Mouse (Mus musculus) kidney, postnatal 0 days (tissue): ENCODE measurements around the gene Tspan2. TPM values are rescaled to one million over a fixed set of nuclear protein-coding genes. Genes with fewer than 3 reads are reported as not detected.

ENCODE experiments used
- ATAC-seq: fragments of 200-750 bp; cut with Nextera tagmentation; replicated peaks from 2 replicates; pipeline ENCODE4 v1.8.0; 2017; ENCODE audit warnings: low read depth, moderate number of reproducible peaks, moderate TSS enrichment, moderate library complexity; ENCODE audit not compliant: low FRiP score
- DNase-seq: peaks from one replicate; pipeline ENCODE4 v3.0.0-alpha.2; 2016; ENCODE audit warnings: low spot score
- H3K27ac ChIP-seq: fragments of 300-500 bp; sonication (generic); 2 replicates; pipeline ENCODE4 v1.5.1; 2014; ENCODE audit warnings: mild to moderate bottlenecking
- H3K27me3 ChIP-seq: fragments of 300-500 bp; sonication (generic); 2 replicates; pipeline ENCODE4 v1.6.1; 2014; ENCODE audit warnings: low read length, mixed read lengths; ENCODE audit not compliant: insufficient read depth
- H3K36me3 ChIP-seq: fragments of 300-500 bp; sonication (generic); 2 replicates; pipeline ENCODE4 v1.6.1; 2014; ENCODE audit warnings: low read length, mixed read lengths; ENCODE audit not compliant: insufficient read depth
- H3K4me1 ChIP-seq: fragments of 300-500 bp; sonication (generic); replicated peaks from 2 replicates; pipeline ENCODE4 v1.6.1; 2014; ENCODE audit warnings: antibody characterized with exemption, low read length, mixed read lengths; ENCODE audit not compliant: insufficient read depth
- H3K4me2 ChIP-seq: fragments of 300-500 bp; sonication (generic); 2 replicates; pipeline ENCODE4 v1.6.1; 2014; ENCODE audit warnings: mild to moderate bottlenecking, low read length, moderate library complexity, mixed read lengths
- H3K4me3 ChIP-seq: fragments of 300-500 bp; sonication (generic); replicated peaks from 2 replicates; pipeline ENCODE4 v1.5.1; 2014; ENCODE audit warnings: low read depth, low read length
- H3K9ac ChIP-seq: fragments of 300-500 bp; sonication (generic); 2 replicates; pipeline ENCODE4 v1.6.1; 2014; ENCODE audit warnings: low read depth, low read length
- H3K9me3 ChIP-seq: fragments of 300-500 bp; sonication (generic); replicated peaks from 2 replicates; pipeline ENCODE4 v1.6.1; 2016; ENCODE audit warnings: low read length, inconsistent platforms, mixed read lengths
- CTCF ChIP-seq: IDR thresholded peaks from 2 replicates; pipeline ENCODE4 v1.5.1; 2016; ENCODE audit warnings: antibody characterized with exemption, low read depth, mild to moderate bottlenecking, moderate library complexity
- WGBS: fragments of 180-500 bp; shearing (Covaris S2); extraction: QIAGEN DNeasy Blood & Tissue Kit; methylation state at CpG from one replicate; pipeline ENCODE4 v1.1.7; 2014; 5-methylcytosine and 5-hydroxymethylcytosine counted together
- polyA plus RNA-seq: library from polyadenylated mRNA; unstranded; fragments of >200 nt; fragmentation: Nextera tagmentation; extraction: Ambion mirVana; gene quantifications from 2 replicates; pipeline ENCODE4 v1.2.1, GENCODE M21; 2015

The Tspan2 gene
- polyA plus RNA-seq, 1 experiment from 2014 or later = 8.9 TPM

GRCm38 (mm10) chr3:102744657-102745056 is 10.3 kb downstream of the Tspan2 start:
- Histone ChIP-seq H3K4me1 (0 out of 2 replicates have a peak, but pooled peaks cover 4% of the 10 kb centered on the region), H3K4me3 (no peak overlapping the region), H3K4me2 (no peak overlapping the region), H3K36me3 (no peaks in the 10 kb centered on the region), H3K27me3 (no peaks in the 10 kb centered on the region), H3K9ac (no peak overlapping the region), H3K27ac (no peak overlapping the region), H3K9me3 (no peaks in the 10 kb centered on the region)
- no peak for TF ChIP-seq CTCF
- WGBS = 15% methylated on average over 5 of the region's 5 CpGs
- no peak for ATAC-seq
- DNase-seq = peak; percentile 75

- 74% methylated on average over 4 of the region's 4 CpGs for WGBS
- no peak overlapping the region for H3K27ac ChIP-seq
- no peak for DNase-seq
- H3K9me3 ChIP-seq = no peaks in the 10 kb centered on the region
- 0 out of 2 replicates have a peak, but pooled peaks cover 4% of the 10 kb centered on the region for H3K4me1 ChIP-seq
- no peak for TF ChIP-seq CTCF
- ATAC-seq = no peak
- H3K27me3 ChIP-seq = no peaks in the 10 kb centered on the region
- H3K9ac ChIP-seq = no peak overlapping the region
- no peak overlapping the region for H3K4me3 ChIP-seq
- H3K4me2 ChIP-seq = no peak overlapping the region
- no peaks in the 10 kb centered on the region for H3K36me3 ChIP-seq
These were observed 11.8 kb downstream of the Tspan2 start for GRCm38 (mm10) chr3:102746174-102746573.

GRCm38 (mm10) chr3:102748038-102748437 is 13.7 kb downstream of the Tspan2 start:
- no peaks in the 10 kb centered on the region for H3K27me3 ChIP-seq
- no peak overlapping the region for H3K4me3 ChIP-seq
- H3K36me3 ChIP-seq = no peaks in the 10 kb centered on the region
- DNase-seq (peak; percentile 62), ATAC-seq (no peak)
- H3K9me3 ChIP-seq = no peaks in the 10 kb centered on the region
- no peak overlapping the region for H3K27ac ChIP-seq
- 0 out of 2 replicates have a peak, but pooled peaks cover 4% of the 10 kb centered on the region for H3K4me1 ChIP-seq
- 46% methylated on average over 3 of the region's 3 CpGs for WGBS
- no peak overlapping the region for H3K9ac ChIP-seq
- no peak for TF ChIP-seq CTCF
- H3K4me2 ChIP-seq = no peak overlapping the region

GRCm38 (mm10) chr3:102748686-102749085 is 14.4 kb downstream of the Tspan2 start:
- TF ChIP-seq CTCF = no peak
- no peak for ATAC-seq
- Histone ChIP-seq H3K4me3 (no peak overlapping the region), H3K9ac (no peak overlapping the region), H3K4me1 (0 out of 2 replicates have a peak, but pooled peaks cover 4% of the 10 kb centered on the region), H3K9me3 (no peaks in the 10 kb centered on the region), H3K27me3 (no peaks in the 10 kb centered on the region), H3K4me2 (no peak overlapping the region), H3K27ac (no peak overlapping the region), H3K36me3 (no peaks in the 10 kb centered on the region)
- 83% methylated on average over 5 of the region's 5 CpGs for WGBS
- no peak for DNase-seq

- no peaks in the 10 kb centered on the region for H3K27me3 ChIP-seq
- TF ChIP-seq CTCF = no peak
- ATAC-seq (no peak), DNase-seq (no peak)
- no peaks in the 10 kb centered on the region for H3K4me1 ChIP-seq
- WGBS = 90% methylated on average over 5 of the region's 5 CpGs
- no peaks in the 10 kb centered on the region for H3K36me3 ChIP-seq
- no peak overlapping the region for H3K9ac ChIP-seq
- H3K4me3 ChIP-seq = no peak overlapping the region
- no peak overlapping the region for H3K27ac ChIP-seq
- no peak overlapping the region for H3K4me2 ChIP-seq
- no peaks in the 10 kb centered on the region for H3K9me3 ChIP-seq
These were observed 16.8 kb downstream of the Tspan2 start for GRCm38 (mm10) chr3:102751136-102751535.

GRCm38 (mm10) chr3:102751536-102751935 is 17.2 kb downstream of the Tspan2 start:
- Histone ChIP-seq H3K27me3 (no peaks in the 10 kb centered on the region), H3K4me2 (no peak overlapping the region), H3K4me3 (no peak overlapping the region), H3K9me3 (no peaks in the 10 kb centered on the region), H3K36me3 (no peaks in the 10 kb centered on the region), H3K27ac (no peak overlapping the region), H3K9ac (no peak overlapping the region), H3K4me1 (no peaks in the 10 kb centered on the region)
- TF ChIP-seq CTCF = no peak
- WGBS = 94% methylated on average over 3 of the region's 3 CpGs
- no peak for ATAC-seq
- DNase-seq = no peak

- H3K27me3 ChIP-seq = no peaks in the 10 kb centered on the region
- no peak for TF ChIP-seq CTCF
- no peak overlapping the region for H3K4me2 ChIP-seq
- no peak overlapping the region for H3K27ac ChIP-seq
- no peaks in the 10 kb centered on the region for H3K9me3 ChIP-seq
- H3K9ac ChIP-seq = no peak overlapping the region
- no peaks in the 10 kb centered on the region for H3K36me3 ChIP-seq
- no peak overlapping the region for H3K4me3 ChIP-seq
- no peak for ATAC-seq
- no peaks in the 10 kb centered on the region for H3K4me1 ChIP-seq
- WGBS = 94% methylated on average over 4 of the region's 4 CpGs
- no peak for DNase-seq
These were observed 17.7 kb downstream of the Tspan2 start for GRCm38 (mm10) chr3:102752053-102752452.
